22 mouse cellular contexts compared by ENCODE assay signal in the genomic region with DNA sequence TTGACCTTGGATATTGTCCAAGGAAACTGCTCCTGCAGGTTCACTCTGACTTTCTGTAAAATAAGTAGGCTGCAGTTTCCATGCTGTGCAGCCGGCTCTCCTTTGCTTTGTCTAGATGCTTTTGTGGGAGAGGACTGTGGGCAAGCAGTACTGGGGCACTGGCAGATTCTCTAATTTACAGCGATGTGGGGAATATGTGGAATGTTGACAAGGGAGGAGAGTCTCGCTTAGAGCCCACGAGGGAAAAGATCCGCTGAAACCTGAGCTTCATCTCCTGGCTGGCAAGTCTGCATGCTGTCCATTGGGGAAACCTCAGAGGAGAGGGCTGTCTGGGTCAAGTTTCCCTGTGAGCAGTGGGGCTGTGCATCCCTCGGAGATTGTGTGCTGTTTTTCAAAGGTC.
DNase-seq lines count a peak whose midpoint lies in the region; ATAC-seq lines count a peak whose summit lies in the region.
"Had no signal": no experiment of that assay in that cellular context is flagged by ENCODE, and none has a peak within 500 bp of the region (broad histone marks: within the 10 kb centered on the region; RNA-seq: fewer than 3 reads in every experiment).

No protein-coding gene starts in this region.

- no peaks in the 10 kb centered on the region for H3K27me3 ChIP-seq in kidney, embryonic 15.5 days
- no peaks in the 10 kb centered on the region for H3K27me3 ChIP-seq in limb, embryonic 12.5 days
- no peaks in the 10 kb centered on the region for H3K27me3 ChIP-seq in forebrain, embryonic 14.5 days (replicated peaks; ENCODE audit: control insufficient read depth, insufficient read depth, low read length)
- H3K27me3 ChIP-seq in hindbrain, embryonic 13.5 days: no peaks in the 10 kb centered on the region
- H3K27me3 ChIP-seq: hindbrain, embryonic 15.5 days; liver, embryonic 15.5 days had no signal

- no peak overlapping the region for H3K4me3 ChIP-seq in kidney, embryonic 15.5 days (replicated peaks)
- H3K4me3 ChIP-seq in limb, embryonic 12.5 days (replicated peaks): no peak overlapping the region
- no peak overlapping the region for H3K4me3 ChIP-seq in forebrain, embryonic 14.5 days (ENCODE audit: low read depth, low read length)
- H3K4me3 ChIP-seq in hindbrain, embryonic 13.5 days: no peak overlapping the region
- H3K4me3 ChIP-seq: erythroblast, embryonic 14.5 days; hindbrain, embryonic 15.5 days; liver, embryonic 15.5 days; midbrain, embryonic 10.5 days had no signal

- DNase-seq in embryo, embryonic 10 days (ENCODE audit: low spot score): peak; percentile 30
- no peak for DNase-seq in embryo, embryonic 10.5 days (ENCODE audit: low spot score)
- no peak for DNase-seq in kidney, adult 9 months
- DNase-seq in NIH3T3 (ENCODE audit: low read depth): peak; percentile 39
- DNase-seq in forebrain, embryonic 14.5 days (ENCODE audit: low spot score): no peak
- DNase-seq: adrenal gland, adult 8-10 months; cerebellum, postnatal 36 days; heart, adult 11 months; heart, postnatal 10 days; kidney, adult 11 months; left cerebral cortex, postnatal 4 days; lung, postnatal 14 days; retina, postnatal 1 day; thymus, postnatal 4 days had no signal

- H3K4me1 ChIP-seq in kidney, embryonic 15.5 days: peaks cover 34% of the 10 kb centered on the region
- H3K4me1 ChIP-seq in limb, embryonic 12.5 days (replicated peaks): peaks cover 28% of the 10 kb centered on the region
- no peaks in the 10 kb centered on the region for H3K4me1 ChIP-seq in forebrain, embryonic 14.5 days (ENCODE audit: control insufficient read depth, insufficient read depth, low read length)
- peaks cover 11% of the 10 kb centered on the region; the same call in 1 of the 2 replicates for H3K4me1 ChIP-seq in hindbrain, embryonic 13.5 days (replicated peaks)
- H3K4me1 ChIP-seq: hindbrain, embryonic 15.5 days; liver, embryonic 15.5 days had no signal

- H3K27ac ChIP-seq in kidney, embryonic 15.5 days: peak overlapping the region; percentile 45
- peak overlapping the region; percentile 53; the same call in 1 of the 2 replicates for H3K27ac ChIP-seq in limb, embryonic 12.5 days
- no peak overlapping the region for H3K27ac ChIP-seq in forebrain, embryonic 14.5 days (ENCODE audit: low read depth, low read length)
- no peak overlapping the region for H3K27ac ChIP-seq in hindbrain, embryonic 13.5 days
- H3K27ac ChIP-seq: hindbrain, embryonic 15.5 days; liver, embryonic 15.5 days; midbrain, embryonic 10.5 days had no signal

- no peaks in the 10 kb centered on the region for H3K36me3 ChIP-seq in kidney, embryonic 15.5 days
- H3K36me3 ChIP-seq in limb, embryonic 12.5 days: no peaks in the 10 kb centered on the region
- H3K36me3 ChIP-seq in forebrain, embryonic 14.5 days (ENCODE audit: control insufficient read depth, insufficient read depth, low read length): no peaks in the 10 kb centered on the region
- H3K36me3 ChIP-seq in hindbrain, embryonic 13.5 days: no peaks in the 10 kb centered on the region
- H3K36me3 ChIP-seq: hindbrain, embryonic 15.5 days; liver, embryonic 15.5 days; midbrain, embryonic 10.5 days had no signal

- H3K9ac ChIP-seq in kidney, embryonic 15.5 days: no peak overlapping the region
- H3K9ac ChIP-seq in limb, embryonic 12.5 days (replicated peaks): no peak overlapping the region
- H3K9ac ChIP-seq in forebrain, embryonic 14.5 days (ENCODE audit: low read length): no peak overlapping the region
- H3K9ac ChIP-seq in hindbrain, embryonic 13.5 days: no peak overlapping the region
- H3K9ac ChIP-seq: hindbrain, embryonic 15.5 days; liver, embryonic 15.5 days had no signal

- 14% methylated on average over 6 of the region's 6 CpGs for WGBS in kidney, embryonic 15.5 days
- 18% methylated on average over 6 of the region's 6 CpGs for WGBS in limb, embryonic 12.5 days
- WGBS in forebrain, embryonic 14.5 days: 37% methylated on average over 6 of the region's 6 CpGs
- WGBS in hindbrain, embryonic 13.5 days: 49% methylated on average over 6 of the region's 6 CpGs

- no peaks in the 10 kb centered on the region for H3K9me3 ChIP-seq in kidney, embryonic 15.5 days (replicated peaks)
- no peaks in the 10 kb centered on the region for H3K9me3 ChIP-seq in limb, embryonic 12.5 days
- no peaks in the 10 kb centered on the region for H3K9me3 ChIP-seq in forebrain, embryonic 14.5 days (replicated peaks; ENCODE audit: control insufficient read depth, low read length)
- H3K9me3 ChIP-seq in hindbrain, embryonic 13.5 days: no peaks in the 10 kb centered on the region
- H3K9me3 ChIP-seq: hindbrain, embryonic 15.5 days; liver, embryonic 15.5 days; midbrain, embryonic 10.5 days had no signal

- no peak overlapping the region for H3K4me2 ChIP-seq in kidney, embryonic 15.5 days
- H3K4me2 ChIP-seq in limb, embryonic 12.5 days: no peak overlapping the region
- H3K4me2 ChIP-seq in forebrain, embryonic 14.5 days (ENCODE audit: low read length): no peak overlapping the region
- no peak overlapping the region for H3K4me2 ChIP-seq in hindbrain, embryonic 13.5 days
- H3K4me2 ChIP-seq: hindbrain, embryonic 15.5 days; liver, embryonic 15.5 days had no signal

- no peak for ATAC-seq in kidney, embryonic 15.5 days (replicated peaks; ENCODE audit: low FRiP score)
- no peak for ATAC-seq in limb, embryonic 12.5 days (ENCODE audit: insufficient number of reproducible peaks, insufficient read depth, low FRiP score, low TSS enrichment, low read depth)
- no peak for ATAC-seq in forebrain, embryonic 14.5 days
- no peak for ATAC-seq in hindbrain, embryonic 13.5 days (ENCODE audit: low FRiP score)
- ATAC-seq: forebrain, embryonic 16.5 days had no signal

Comparison
In these comparisons a context has a peak if more than half of its experiments do, and no peak if none do; other contexts are left out.
1. DNase-seq: peak in embryo, embryonic 10 days (single experiment) and NIH3T3 (single experiment); none in embryo, embryonic 10.5 days (single experiment), kidney, adult 9 months (single experiment) and forebrain, embryonic 14.5 days (single experiment).
2. H3K27ac ChIP-seq: peak in kidney, embryonic 15.5 days (single experiment) and limb, embryonic 12.5 days (single experiment); none in forebrain, embryonic 14.5 days (single experiment) and hindbrain, embryonic 13.5 days (single experiment).